Mouse (Mus musculus) lung, adult 2 months (tissue): ENCODE measurements around the gene Fam207a. TPM values are rescaled to one million over a fixed set of nuclear protein-coding genes. Genes with fewer than 3 reads are reported as not detected.

Experiments
- DNase-seq: peaks from one replicate; pipeline ENCODE4 v3.0.0; 2022
- H3K4me1 ChIP-seq: fragments of 200-500 bp; 2 replicates; pipeline ENCODE4 v1.6.1; 2011; ENCODE audit warnings: low read length; ENCODE audit not compliant: control insufficient read depth, insufficient read depth
- H3K4me3 ChIP-seq: fragments of 200-500 bp; replicated peaks from 2 replicates; pipeline ENCODE3; 2011; ENCODE audit warnings: low read depth, mild to moderate bottlenecking, control low read depth, low read length; ENCODE audit errors: extremely low read depth
- CTCF ChIP-seq: fragments of 200-500 bp; IDR thresholded peaks from 2 replicates; pipeline ENCODE4 v1.5.1; 2011; ENCODE audit warnings: mild to moderate bottlenecking, low read length, control low read depth; ENCODE audit not compliant: insufficient read depth
- POLR2A ChIP-seq: fragments of 200-500 bp; IDR thresholded peaks from 2 replicates; pipeline ENCODE4 v1.6.1; 2011; ENCODE audit warnings: low read depth, mild to moderate bottlenecking, control low read depth, low read length, borderline replicate concordance; ENCODE audit errors: extremely low read depth
- WGBS: fragments of 180-500 bp; shearing (Covaris S2); methylation state at CpG from one replicate; pipeline ENCODE4 v1.1.7; 2018; 5-methylcytosine and 5-hydroxymethylcytosine counted together
- polyA plus RNA-seq: library from polyadenylated mRNA; depleted of rRNA; stranded (reverse); fragments of >200 nt; gene quantifications from 2 replicates; pipeline ENCODE4 v1.2.3, GENCODE M21; 2012

The Fam207a gene
- polyA plus RNA-seq, 1 experiment: 24.7 TPM

- WGBS: 65% methylated on average over 1 of the region's 1 CpGs
- Histone ChIP-seq H3K4me1 (no peaks in the 10 kb centered on the region), H3K4me3 (no peak overlapping the region)
- DNase-seq: no peak
- no peak for TF ChIP-seq POLR2A
- no peak for TF ChIP-seq CTCF
These were observed 16.4 kb upstream of the Fam207a start for GRCm38 (mm10) chr10:77532020-77532413.

- no peak for TF ChIP-seq CTCF
- TF ChIP-seq POLR2A: no peak
- Histone ChIP-seq H3K4me1 (no peaks in the 10 kb centered on the region), H3K4me3 (peak overlapping the region; percentile 65)
- DNase-seq: no peak
- 60% methylated on average over 6 of the region's 6 CpGs for WGBS
These were observed 15.7 kb upstream of the Fam207a start for GRCm38 (mm10) chr10:77531026-77532019.

- H3K4me1 ChIP-seq: no peaks in the 10 kb centered on the region
- H3K4me3 ChIP-seq: peak within 1 kb of the TSS; percentile 65
- no peak for TF ChIP-seq CTCF
- TF ChIP-seq POLR2A: no peak
- DNase-seq: no peak
- WGBS: 34% methylated on average over 9 of the region's 9 CpGs
These were observed 14.6 kb upstream of the Fam207a start, which contains the start of gene Itgb2 for GRCm38 (mm10) chr10:77530140-77530539. Gene Itgb2 (plus strand): TSS chr10:77530252.

- Histone ChIP-seq H3K4me3 (no peak overlapping the region), H3K4me1 (no peaks in the 10 kb centered on the region)
- DNase-seq: no peak
- WGBS: 79% methylated on average over 6 of the region's 6 CpGs
- TF ChIP-seq POLR2A (no peak), CTCF (no peak)
These were observed 13.0 kb upstream of the Fam207a start for GRCm38 (mm10) chr10:77528634-77529033.

- Histone ChIP-seq H3K4me3 (no peak overlapping the region), H3K4me1 (peaks cover 3% of the 10 kb centered on the region; the same call in 1 of the 2 replicates)
- WGBS: 67% methylated on average over 2 of the region's 2 CpGs
- DNase-seq: no peak
- TF ChIP-seq POLR2A (no peak), CTCF (no peak)
These were observed 10.9 kb upstream of the Fam207a start for GRCm38 (mm10) chr10:77526488-77526887.

- WGBS: 39% methylated on average over 7 of the region's 7 CpGs
- peaks cover 3% of the 10 kb centered on the region; the same call in 1 of the 2 replicates for H3K4me1 ChIP-seq
These were observed 7.7 kb upstream of the Fam207a start for GRCm38 (mm10) chr10:77523321-77523720.

GRCm38 (mm10) chr10:77522746-77523145, 7.2 kb upstream of the Fam207a start:
- DNase-seq: no peak
- TF ChIP-seq POLR2A: no peak
- no peak for TF ChIP-seq CTCF
- WGBS: 55% methylated on average over 12 of the region's 12 CpGs
- Histone ChIP-seq H3K4me3 (no peak overlapping the region), H3K4me1 (peaks cover 3% of the 10 kb centered on the region; the same call in 1 of the 2 replicates)

More at GRCm38 (mm10) chr10:77523321-77523720, 7.7 kb upstream of the Fam207a start:
- no peak overlapping the region for H3K4me3 ChIP-seq
- TF ChIP-seq POLR2A (no peak), CTCF (no peak)
- DNase-seq: no peak

GRCm38 (mm10) chr10:77522021-77522731, 6.6 kb upstream of the Fam207a start:
- TF ChIP-seq POLR2A: no peak
- no peak for TF ChIP-seq CTCF
- WGBS: 19% methylated on average over 18 of the region's 18 CpGs
- Histone ChIP-seq H3K4me3 (no peak overlapping the region), H3K4me1 (peaks cover 3% of the 10 kb centered on the region; the same call in 1 of the 2 replicates)
- DNase-seq: no peak

GRCm38 (mm10) chr10:77520497-77520896, 4.9 kb upstream of the Fam207a start:
- TF ChIP-seq CTCF: no peak
- no peak for TF ChIP-seq POLR2A
- Histone ChIP-seq H3K4me1 (peaks cover 7% of the 10 kb centered on the region), H3K4me3 (no peak overlapping the region)
- no peak for DNase-seq
- 67% methylated on average over 5 of the region's 5 CpGs for WGBS

- Histone ChIP-seq H3K4me1 (peaks cover 9% of the 10 kb centered on the region), H3K4me3 (no peak overlapping the region)
- DNase-seq: no peak
- WGBS: 66% methylated on average over 3 of the region's 3 CpGs
- TF ChIP-seq CTCF: no peak
- no peak for TF ChIP-seq POLR2A
These were observed 3.6 kb upstream of the Fam207a start for GRCm38 (mm10) chr10:77519191-77519590.
